18 mouse cellular contexts compared by ENCODE assay signal in genomic region chr7:91544600-91544999, GRCm38 (mm10).
DNase-seq lines count a peak whose midpoint lies in the region; ATAC-seq and TF ChIP-seq lines count a peak whose summit lies in the region.
"Had no signal": no experiment of that assay in that cellular context is flagged by ENCODE, and none has a peak within 500 bp of the region (broad histone marks: within the 10 kb centered on the region; RNA-seq: fewer than 3 reads in every experiment).

No protein-coding gene starts in this region.

- H3K4me1 ChIP-seq in kidney, postnatal 0 days (replicated peaks; ENCODE audit: insufficient read depth, low read length), result no peaks in the 10 kb centered on the region
- H3K4me1 ChIP-seq in megakaryocyte, embryonic 14.5 days, result peaks cover 83% of the 10 kb centered on the region
- H3K4me1 ChIP-seq in midbrain, postnatal 0 days (ENCODE audit: insufficient read depth, low read length), result no peaks in the 10 kb centered on the region; the same call in 1 of the 2 replicates
- H3K4me1 ChIP-seq in forebrain, embryonic 16.5 days (replicated peaks; ENCODE audit: control insufficient read depth, insufficient read depth, low read length), result peaks cover 12% of the 10 kb centered on the region
- H3K4me1 ChIP-seq: embryonic facial prominence, embryonic 12.5 days; lung, embryonic 15.5 days had no signal

- peak; percentile 19 for DNase-seq in kidney, postnatal 0 days (ENCODE audit: low spot score)
- DNase-seq in kidney, adult 18-20 months, result no peak
- no peak for DNase-seq in midbrain, postnatal 0 days (ENCODE audit: low spot score)
- DNase-seq: adrenal gland, postnatal 36 days; cerebellum, adult 8-10 months; gastrocnemius, adult 2 months; layer of hippocampus, postnatal 36 days; thymus, adult 2 months had no signal

- no peak overlapping the region for H3K9ac ChIP-seq in kidney, postnatal 0 days (ENCODE audit: low read depth, low read length)
- H3K9ac ChIP-seq in midbrain, postnatal 0 days (replicated peaks; ENCODE audit: low read length, poor library complexity, severe bottlenecking), result no peak overlapping the region
- no peak overlapping the region for H3K9ac ChIP-seq in forebrain, embryonic 16.5 days (replicated peaks; ENCODE audit: low read depth, low read length)
- H3K9ac ChIP-seq: embryonic facial prominence, embryonic 12.5 days; heart, embryonic 15.5 days; limb, embryonic 15.5 days; lung, embryonic 15.5 days; stomach, embryonic 15.5 days had no signal

- no peaks in the 10 kb centered on the region for H3K27me3 ChIP-seq in kidney, postnatal 0 days (ENCODE audit: insufficient read depth, low read length)
- no peaks in the 10 kb centered on the region for H3K27me3 ChIP-seq in megakaryocyte, embryonic 14.5 days (replicated peaks)
- no peaks in the 10 kb centered on the region for H3K27me3 ChIP-seq in midbrain, postnatal 0 days (ENCODE audit: insufficient read depth, low read length)
- H3K27me3 ChIP-seq in forebrain, embryonic 16.5 days (replicated peaks; ENCODE audit: control insufficient read depth, insufficient read depth, low read length), result no peaks in the 10 kb centered on the region
- H3K27me3 ChIP-seq: heart, embryonic 15.5 days; stomach, embryonic 15.5 days had no signal

- TF ChIP-seq CTCF in kidney, postnatal 0 days (IDR thresholded peaks at IDR 0.05; ENCODE audit: low read depth), result no peak
- TF ChIP-seq CTCF in midbrain, postnatal 0 days (IDR thresholded peaks at IDR 0.05), result no peak

- H3K9me3 ChIP-seq in kidney, postnatal 0 days (replicated peaks; ENCODE audit: low read length), result no peaks in the 10 kb centered on the region
- H3K9me3 ChIP-seq in megakaryocyte, embryonic 14.5 days, result no peaks in the 10 kb centered on the region
- no peaks in the 10 kb centered on the region for H3K9me3 ChIP-seq in midbrain, postnatal 0 days (ENCODE audit: low read length)
- H3K9me3 ChIP-seq in forebrain, embryonic 16.5 days (ENCODE audit: control insufficient read depth, low read length), result no peaks in the 10 kb centered on the region
- H3K9me3 ChIP-seq: embryonic facial prominence, embryonic 12.5 days; heart, embryonic 15.5 days; limb, embryonic 15.5 days; lung, embryonic 15.5 days; stomach, embryonic 15.5 days had no signal

- no peak overlapping the region for H3K4me3 ChIP-seq in kidney, postnatal 0 days (replicated peaks; ENCODE audit: low read depth, low read length)
- H3K4me3 ChIP-seq in megakaryocyte, embryonic 14.5 days (replicated peaks), result peak overlapping the region; percentile 73
- H3K4me3 ChIP-seq in midbrain, postnatal 0 days (ENCODE audit: low read depth, low read length), result no peak overlapping the region
- no peak overlapping the region for H3K4me3 ChIP-seq in forebrain, embryonic 16.5 days (replicated peaks; ENCODE audit: low read length)
- H3K4me3 ChIP-seq: embryonic facial prominence, embryonic 12.5 days; gastrocnemius, adult 2 months; heart, embryonic 15.5 days; limb, embryonic 15.5 days; lung, embryonic 15.5 days; myocyte; stomach, embryonic 15.5 days had no signal

- H3K36me3 ChIP-seq in kidney, postnatal 0 days (ENCODE audit: insufficient read depth, low read length), result no peaks in the 10 kb centered on the region
- peaks cover 5% of the 10 kb centered on the region for H3K36me3 ChIP-seq in megakaryocyte, embryonic 14.5 days (replicated peaks; ENCODE audit: low read length)
- H3K36me3 ChIP-seq in midbrain, postnatal 0 days (ENCODE audit: insufficient read depth, low read length), result no peaks in the 10 kb centered on the region
- H3K36me3 ChIP-seq in forebrain, embryonic 16.5 days (ENCODE audit: control insufficient read depth, insufficient read depth), result no peaks in the 10 kb centered on the region
- H3K36me3 ChIP-seq: embryonic facial prominence, embryonic 12.5 days; heart, embryonic 15.5 days; limb, embryonic 15.5 days; lung, embryonic 15.5 days; stomach, embryonic 15.5 days had no signal

- H3K4me2 ChIP-seq in kidney, postnatal 0 days (ENCODE audit: low read length), result no peak overlapping the region
- H3K4me2 ChIP-seq in midbrain, postnatal 0 days (ENCODE audit: low read depth, low read length, poor library complexity, severe bottlenecking), result peak overlapping the region; percentile 61
- H3K4me2 ChIP-seq in forebrain, embryonic 16.5 days (ENCODE audit: low read length), result no peak overlapping the region
- H3K4me2 ChIP-seq: embryonic facial prominence, embryonic 12.5 days; heart, embryonic 15.5 days; limb, embryonic 15.5 days; lung, embryonic 15.5 days; stomach, embryonic 15.5 days had no signal

- H3K27ac ChIP-seq in kidney, postnatal 0 days, result no peak overlapping the region
- no peak overlapping the region for H3K27ac ChIP-seq in midbrain, postnatal 0 days (ENCODE audit: low read depth, low read length)
- H3K27ac ChIP-seq in forebrain, embryonic 16.5 days (ENCODE audit: low read length), result no peak overlapping the region
- H3K27ac ChIP-seq: embryonic facial prominence, embryonic 12.5 days; gastrocnemius, adult 2 months; heart, embryonic 15.5 days; limb, embryonic 15.5 days; lung, embryonic 15.5 days; stomach, embryonic 15.5 days had no signal

- 51% methylated on average over 3 of the region's 3 CpGs for WGBS in kidney, postnatal 0 days
- 85% methylated on average over 3 of the region's 3 CpGs for WGBS in midbrain, postnatal 0 days
- WGBS in forebrain, embryonic 16.5 days, result 74% methylated on average over 3 of the region's 3 CpGs

- no peak for ATAC-seq in kidney, postnatal 0 days (replicated peaks; ENCODE audit: low FRiP score, low read depth)
- ATAC-seq in megakaryocyte, adult 5-6 weeks (ENCODE audit: poor library complexity, severe bottlenecking), result no peak
- ATAC-seq in hematopoietic stem cell, adult 5-6 weeks (replicated peaks in 1 of 2; ENCODE audit: insufficient read depth in 1 of 2, low FRiP score in 2 of 2, low TSS enrichment in 1 of 2, low read depth in 1 of 2, poor library complexity in 2 of 2, severe bottlenecking in 2 of 2), result peak; percentile 80
- no peak for ATAC-seq in midbrain, postnatal 0 days (ENCODE audit: low FRiP score)
- ATAC-seq in forebrain, embryonic 16.5 days, result no peak

Comparison
In these comparisons a context has a peak if more than half of its experiments do, and no peak if none do; other contexts are left out.
1. ATAC-seq: peak in hematopoietic stem cell, adult 5-6 weeks (2 of 2); none in kidney, postnatal 0 days (single experiment), megakaryocyte, adult 5-6 weeks (single experiment), midbrain, postnatal 0 days (single experiment) and forebrain, embryonic 16.5 days (single experiment).